Mouse (Mus musculus): ENCODE results near the gene Hhat. TPM values are rescaled to one million over a fixed set of nuclear protein-coding genes. Genes with fewer than 3 reads are reported as not detected.

The Hhat gene
- total RNA-seq, 2 experiments from 2014 or later = 6.8 to 7.3 TPM

DNA sequence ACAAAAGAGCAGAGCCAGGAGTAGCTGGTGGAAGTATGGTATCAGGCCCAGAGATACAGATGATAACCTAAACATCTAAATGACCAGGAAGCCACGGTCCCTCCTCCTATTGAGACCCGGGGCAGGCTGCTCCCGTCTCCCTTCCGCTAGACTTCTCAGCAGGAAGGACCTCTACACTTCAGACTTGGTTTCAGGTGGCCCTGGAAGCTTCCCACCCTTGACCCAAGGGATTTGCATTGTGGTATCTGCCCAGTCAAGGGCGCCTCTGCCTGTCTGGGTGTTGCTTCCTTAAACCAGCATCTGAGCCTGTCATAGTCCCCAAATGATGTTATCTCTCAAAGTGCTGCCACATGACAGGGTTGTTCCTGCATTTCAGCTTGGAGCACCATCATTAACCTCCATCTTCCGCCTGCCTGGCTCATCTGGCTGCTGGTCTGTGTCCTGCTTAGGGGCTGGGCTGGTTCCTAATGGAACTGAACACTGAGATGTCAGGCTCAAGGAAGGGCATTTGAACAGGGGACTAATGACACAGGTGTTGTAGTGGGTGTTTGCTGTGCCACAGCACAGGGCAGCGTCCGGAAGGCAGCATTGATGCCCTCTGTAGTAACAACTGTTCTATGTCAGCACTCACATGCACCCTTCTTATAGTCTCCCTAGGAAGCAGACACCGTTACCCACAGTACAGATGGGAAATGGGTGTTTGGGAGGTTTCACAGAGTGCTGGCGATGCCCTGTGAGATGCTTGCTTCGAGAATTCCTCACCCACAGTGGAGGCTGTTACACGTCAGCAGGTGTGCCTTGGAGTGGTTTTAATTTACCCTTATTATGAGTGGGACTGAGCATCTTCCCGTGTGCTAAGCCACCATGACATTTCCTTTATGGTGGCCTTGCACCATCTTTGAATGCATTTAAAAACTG lies 280.9 kb downstream of the Hhat start:
- DNase-seq = no peak

DNA sequence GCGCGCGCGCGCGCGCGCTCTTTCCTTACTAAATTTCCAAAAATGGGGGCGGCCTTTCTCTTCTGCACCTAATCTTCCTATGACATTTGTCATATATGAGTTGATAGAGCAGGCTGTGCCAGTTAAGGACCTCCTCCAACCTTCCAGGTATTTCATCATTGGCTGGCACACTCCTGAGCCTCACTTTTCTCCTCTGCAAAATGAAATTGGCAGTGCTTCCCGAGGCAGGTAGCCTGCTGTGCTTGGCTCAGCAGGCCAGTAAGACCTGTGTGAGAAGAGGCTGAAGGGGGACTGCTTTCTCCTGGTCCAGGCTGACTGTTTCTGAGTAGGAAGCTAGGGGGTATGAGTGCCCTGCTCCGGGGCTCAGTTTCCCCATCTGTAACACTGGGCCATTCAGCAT lies 283.5 kb downstream of the Hhat start:
- no peak for DNase-seq

DNA sequence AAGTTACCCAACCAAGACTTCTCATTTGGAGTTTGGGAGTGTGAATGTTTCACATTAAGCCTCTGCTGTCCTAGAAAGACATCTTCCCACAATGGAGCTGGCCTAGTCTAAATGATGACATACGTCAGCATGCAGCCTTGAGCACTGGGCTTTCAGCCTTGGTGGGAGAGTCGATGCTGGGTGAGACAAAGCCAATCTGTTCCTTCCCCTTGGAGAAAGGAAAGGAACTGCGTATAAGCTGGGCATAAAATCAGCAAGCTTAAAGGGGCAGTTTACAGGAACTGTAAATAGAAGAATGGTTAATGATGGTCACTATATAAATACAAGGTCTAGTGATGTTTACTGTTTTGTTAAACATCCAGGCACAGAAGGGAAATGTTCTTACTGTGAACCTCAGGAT lies 286.0 kb downstream of the Hhat start:
- DNase-seq = no peak

DNA sequence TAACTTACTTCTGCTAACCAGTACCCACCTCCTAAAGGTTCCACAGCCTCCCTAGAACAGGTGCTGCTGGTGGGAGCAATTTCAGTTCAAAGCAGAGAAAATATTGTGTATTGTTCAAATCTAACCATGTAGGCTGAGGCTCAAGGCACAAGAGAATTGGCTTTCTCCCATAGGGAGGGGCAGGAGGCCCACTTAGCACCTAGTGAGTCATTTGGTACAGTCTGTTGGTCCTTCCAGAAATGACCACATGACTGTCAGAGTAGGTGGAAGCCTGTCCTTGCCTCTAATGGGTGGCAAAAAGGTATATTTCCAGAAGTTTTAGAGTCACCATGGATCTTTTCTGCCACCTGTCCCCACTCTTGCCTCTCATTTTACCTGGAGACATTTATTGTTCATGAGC lies 289.6 kb downstream of the Hhat start:
- no peak for DNase-seq

DNA sequence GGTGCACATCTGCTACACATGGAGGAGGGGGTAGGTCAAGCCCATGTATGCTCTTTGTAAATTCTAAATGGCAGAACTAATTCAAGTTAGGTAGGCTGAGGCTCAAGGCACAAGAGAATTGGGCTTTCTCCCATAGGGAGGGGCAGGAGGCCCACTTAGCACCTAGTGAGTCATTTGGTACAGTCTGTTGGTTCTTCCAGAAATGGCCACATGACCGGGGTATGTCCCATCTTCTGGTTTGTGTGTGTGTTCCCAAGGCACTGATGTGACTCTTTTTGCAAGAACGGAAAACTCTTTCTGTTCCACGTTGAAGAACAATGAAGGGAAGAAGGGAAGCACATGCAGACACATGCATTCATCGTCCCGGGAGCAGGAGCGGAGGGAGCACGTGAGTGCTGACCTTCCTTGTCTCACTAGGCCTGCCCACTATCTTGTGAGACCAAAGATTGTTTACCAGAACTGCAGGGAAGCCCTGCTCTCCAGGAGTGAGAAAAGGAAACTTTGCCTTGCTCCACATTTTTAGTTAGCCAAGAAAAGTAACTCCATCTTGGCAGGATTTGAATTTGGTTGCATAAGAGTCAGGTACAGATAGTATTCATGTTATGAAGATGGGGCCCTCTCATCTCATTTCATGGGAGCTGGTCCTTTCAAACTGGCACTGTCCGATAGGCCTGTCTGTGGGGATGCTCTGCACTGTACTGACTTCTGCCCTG lies 290.8 kb downstream of the Hhat start:
- DNase-seq = no peak

DNA sequence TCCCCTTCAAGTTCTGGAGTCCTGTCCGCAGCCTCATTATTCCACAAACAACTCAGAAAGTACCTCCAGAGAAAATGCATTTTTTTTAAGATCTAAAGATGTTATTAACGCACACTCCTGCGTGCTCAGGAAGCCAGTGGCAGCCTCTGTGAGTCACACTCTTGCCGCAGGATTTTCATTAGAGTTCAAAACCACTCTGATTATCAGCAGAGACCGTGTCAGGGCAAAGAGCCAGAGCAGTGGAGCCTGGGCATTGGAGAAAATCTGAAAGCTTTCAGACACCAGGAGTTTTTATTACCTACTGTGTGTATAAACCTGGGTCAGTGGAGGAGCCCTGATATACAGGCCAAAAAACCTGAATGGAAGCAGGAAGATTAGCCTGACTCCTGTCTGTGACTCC lies 292.8 kb downstream of the Hhat start:
- DNase-seq = no peak

DNA sequence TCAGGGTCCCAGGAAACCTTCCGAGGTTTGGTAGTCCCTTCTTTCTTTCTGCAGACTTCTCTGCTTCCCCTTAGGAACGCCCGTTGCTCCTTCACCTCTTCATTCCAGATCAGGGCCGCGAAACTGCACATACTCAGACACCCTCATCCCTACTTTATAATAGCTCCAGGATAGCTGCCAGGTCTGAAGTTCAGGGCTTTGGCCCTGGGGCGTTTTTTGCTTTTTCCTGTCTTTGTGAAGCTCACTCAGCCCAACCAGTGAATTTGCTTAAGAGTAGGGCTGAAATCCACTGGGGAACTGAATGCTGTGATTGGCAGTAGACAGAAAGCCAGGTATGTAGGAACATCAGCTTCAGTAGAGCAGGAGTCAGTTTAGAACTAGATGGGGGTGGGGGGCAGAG lies 293.5 kb downstream of the Hhat start:
- DNase-seq = no peak

DNA sequence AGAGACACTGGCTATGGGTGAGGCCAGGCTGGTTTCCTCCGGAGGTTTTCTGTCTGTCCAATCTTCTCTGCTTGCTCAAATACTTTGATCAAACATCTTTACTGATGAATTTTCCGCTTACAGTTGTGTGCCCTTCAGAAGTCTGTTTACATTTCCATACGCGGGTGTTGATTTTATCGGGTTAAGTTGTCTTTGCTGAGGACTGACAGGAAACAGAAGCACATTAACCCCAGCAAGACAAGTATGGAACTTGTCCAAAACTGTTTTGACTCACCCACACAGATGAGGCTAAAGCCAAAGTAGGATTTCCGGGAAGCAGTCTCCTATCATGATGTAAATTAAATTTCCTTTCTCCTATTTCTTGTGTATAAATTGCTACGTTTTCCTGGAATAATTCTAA lies 294.3 kb downstream of the Hhat start:
- no peak for DNase-seq

DNA sequence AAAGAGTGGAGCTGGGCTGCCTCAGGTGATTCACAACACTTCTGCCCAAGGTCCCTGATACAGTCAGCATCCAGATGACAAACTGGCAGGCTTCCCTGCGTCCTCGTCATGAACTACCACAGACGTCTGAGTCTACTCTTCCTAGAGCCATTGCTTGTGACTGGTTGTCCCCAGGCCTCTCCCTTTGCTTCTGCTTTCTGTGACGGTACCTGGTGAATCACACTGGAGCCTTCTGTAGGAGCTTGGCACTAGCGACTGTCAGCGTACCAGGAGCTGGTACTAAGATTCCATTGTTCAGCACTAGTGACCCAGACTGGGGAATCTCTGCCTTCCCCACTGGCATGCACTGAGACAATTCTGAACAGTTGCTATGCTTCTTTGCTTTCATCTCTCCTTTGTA lies 297.9 kb downstream of the Hhat start:
- DNase-seq = no peak

DNA sequence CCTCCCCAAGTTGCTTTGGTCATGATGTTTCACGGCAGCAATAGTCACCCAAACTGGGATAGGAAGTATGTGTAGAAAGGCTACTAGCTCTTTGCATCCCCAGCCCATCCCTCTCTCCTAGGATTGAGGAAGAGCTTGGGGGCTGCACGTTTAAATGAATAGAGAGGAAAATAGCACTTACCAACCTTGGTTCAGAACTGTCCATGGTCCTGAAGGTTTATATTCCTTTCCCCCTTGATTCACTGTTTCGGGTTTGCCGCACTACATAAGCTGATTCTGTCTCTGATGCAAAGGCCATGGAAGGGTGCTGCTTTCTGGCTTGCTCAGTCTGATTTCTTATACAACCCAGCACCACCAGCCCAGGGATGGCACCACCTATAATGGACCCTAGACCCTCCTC lies 298.7 kb downstream of the Hhat start:
- no peak for DNase-seq

DNA sequence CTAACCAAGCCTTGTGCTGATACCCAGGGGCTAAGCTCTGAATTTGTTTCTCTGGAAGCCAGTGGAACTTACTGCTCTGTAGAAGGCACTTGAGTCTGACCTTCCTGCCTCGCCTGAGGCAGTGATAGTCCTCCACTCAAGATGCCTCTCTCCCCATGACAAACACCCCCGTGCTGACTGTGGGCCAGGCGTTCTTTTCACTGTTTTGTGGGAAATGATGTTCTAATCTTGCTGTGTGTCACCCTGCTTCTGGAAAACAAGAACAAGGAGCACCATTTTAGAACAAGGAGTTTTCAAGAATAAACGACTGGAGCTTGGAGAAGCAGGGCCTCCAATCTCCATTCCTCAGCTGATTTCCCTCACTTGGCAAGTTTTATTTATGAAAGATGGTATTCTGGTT lies 307.3 kb downstream of the Hhat start:
- no peak for DNase-seq

DNA sequence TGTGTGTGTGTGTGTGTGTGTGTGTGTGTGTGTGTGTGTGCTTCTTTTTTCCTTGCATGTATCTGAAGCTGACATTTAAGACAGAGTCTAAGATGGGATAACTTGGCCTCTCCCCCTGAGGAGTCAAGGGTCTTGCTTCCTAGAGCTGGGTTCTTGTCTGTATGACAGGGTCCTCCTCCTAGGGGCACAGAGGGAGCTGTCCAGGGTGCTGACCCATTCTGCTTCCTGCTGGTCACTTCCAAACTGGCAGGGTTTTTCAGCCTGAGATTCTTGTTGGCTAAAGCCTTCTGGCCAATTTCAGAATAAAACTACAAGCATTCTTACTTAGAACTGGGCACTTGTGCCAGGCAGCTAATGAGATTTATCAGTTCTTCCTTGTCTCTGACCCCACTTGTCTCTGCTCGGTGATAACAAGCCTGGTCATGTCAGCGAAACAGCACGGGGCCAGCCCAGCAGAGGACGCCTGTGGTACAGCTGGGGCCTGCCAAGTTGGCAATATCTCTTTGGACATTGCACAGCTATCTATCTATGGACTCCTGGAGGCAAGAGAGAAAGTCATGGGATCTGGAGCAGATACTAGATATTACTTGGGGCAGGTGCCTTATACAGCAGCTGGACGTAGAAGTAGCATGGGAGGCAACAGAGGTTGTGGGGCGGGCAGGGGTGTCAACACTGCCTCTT lies 313.4 kb downstream of the Hhat start:
- DNase-seq = peak; percentile 68

DNA sequence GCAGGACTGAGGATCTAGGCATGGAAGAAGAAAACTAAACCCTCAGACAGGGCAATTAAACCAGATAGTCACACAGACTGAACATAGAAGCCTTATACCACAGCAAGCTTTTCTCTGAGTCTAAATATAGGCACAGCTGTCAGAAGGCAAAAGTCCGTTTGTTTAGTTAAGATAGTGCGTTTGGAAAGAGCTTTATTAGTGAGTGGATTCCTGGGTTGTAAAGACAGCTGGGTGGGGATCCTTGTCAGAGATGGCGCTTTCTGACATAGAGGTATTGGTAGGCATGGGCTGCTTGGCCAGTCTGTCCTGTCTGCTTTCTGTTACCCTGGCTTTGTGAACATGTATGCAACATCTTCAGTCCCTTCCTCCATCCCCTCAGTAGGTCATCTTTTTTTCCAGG lies 314.0 kb downstream of the Hhat start:
- no peak for DNase-seq

DNA sequence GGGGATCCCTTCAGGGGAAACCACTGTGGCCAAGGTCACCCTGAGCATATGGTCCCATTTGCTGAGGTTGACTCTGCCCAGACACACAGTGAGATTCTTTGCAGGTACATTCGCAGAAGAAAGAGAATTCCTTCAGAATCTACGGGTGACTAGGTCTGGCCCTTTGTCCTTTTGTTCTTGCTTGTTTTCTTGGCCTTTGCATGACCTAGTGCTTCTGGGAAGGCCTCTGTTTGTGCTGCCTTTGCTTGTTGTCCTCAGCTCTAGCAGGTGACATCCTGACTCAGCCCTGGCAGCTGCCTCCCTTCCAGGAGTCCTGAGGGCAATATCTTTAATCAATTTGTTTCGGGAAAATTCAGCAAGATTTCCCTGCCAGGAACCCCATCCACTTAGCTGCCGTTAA lies 316.0 kb downstream of the Hhat start:
- no peak for DNase-seq

DNA sequence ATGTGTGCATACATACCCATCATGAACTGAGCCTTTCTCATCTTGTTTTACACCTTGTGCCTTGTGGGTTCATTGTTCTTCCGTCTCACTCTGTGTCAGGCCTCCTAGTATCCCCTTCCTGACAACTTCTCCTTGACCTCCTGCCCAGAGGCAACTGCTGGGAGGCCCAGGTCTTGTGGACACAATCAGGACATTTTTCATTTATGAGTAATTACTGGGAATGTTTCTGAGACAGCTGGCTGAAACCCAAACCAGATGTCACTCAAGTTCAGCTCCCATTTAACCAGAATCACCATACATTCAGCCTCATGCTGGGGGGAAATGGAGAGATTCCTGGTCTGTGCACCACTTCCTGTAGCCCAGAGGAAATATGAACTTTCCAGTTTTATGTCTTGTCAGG lies 316.5 kb downstream of the Hhat start:
- DNase-seq = no peak

DNA sequence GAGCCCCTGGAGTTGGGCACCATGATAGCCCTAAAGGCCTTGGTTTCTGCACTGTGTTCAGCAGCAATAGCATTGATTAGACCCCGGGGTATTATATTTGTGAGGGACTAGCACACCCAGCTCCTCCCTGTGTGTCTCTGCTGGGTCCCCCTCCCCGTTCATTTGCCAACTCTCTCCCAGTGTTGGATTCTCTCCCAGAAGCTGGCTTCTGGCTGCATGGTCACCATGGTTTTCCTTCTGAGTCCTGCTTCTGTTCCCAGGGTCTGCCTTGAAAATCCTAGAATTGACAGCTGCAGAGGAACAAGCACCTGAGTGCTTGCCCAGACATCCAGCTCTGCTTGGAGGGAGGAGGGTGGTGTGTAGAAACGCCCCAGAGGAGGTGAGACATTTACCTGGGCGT lies 319.3 kb downstream of the Hhat start:
- DNase-seq = no peak

DNA sequence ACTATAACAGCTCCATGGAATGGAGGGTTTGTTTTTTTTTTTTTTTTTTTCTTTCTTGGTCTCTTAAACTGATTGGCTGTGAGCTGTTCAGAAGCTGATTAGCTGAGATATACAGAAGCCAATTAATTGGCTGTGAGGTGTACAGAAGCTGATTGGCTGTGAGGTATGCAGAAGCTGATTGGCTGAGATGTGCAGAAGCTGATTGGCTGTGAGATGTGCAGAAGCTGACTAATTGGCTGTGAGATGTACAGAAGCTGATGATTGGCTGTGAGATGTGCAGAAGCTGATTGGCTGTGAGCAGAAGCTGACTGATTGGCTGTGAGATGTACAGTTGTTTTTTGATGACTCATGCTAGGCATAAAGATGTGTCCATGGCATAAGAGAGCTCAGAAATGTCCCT lies 320.6 kb downstream of the Hhat start:
- no peak for DNase-seq

DNA sequence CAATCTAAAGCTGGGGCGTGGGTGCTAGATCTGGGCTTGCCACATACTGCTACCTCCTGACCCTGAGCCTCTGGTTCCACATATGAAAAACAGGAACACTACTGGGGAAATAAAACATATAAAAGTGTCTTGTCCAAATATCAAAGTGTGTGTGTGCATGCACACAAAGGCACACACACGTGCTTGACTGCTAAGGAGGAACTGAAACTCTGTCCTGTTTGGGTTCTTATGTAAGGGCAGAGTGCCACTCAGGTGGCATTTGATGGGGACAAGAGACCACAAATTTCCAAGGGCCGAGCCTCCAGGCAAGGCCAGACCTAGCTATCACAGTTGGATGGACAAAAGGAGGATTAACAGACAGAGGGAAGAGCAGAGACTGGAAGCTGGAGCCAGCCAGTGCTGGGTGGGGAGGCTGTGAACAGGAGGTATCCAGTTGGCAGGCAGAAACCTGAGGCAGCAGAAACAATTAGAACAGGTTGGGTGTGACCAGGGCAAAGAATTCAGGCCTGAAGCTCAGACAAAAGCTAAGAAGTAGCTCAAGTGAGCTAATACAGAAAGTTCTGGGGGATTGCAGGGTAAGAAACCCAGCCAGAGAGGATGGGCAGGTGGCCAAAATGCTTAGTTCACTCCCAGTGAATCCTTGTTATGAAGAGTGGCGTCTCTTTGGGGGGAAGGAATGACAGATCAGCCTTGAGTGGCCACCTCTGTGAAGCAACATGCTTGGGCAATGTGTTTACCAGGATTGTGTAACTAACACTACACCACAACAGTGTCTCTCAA lies 321.3 kb downstream of the Hhat start:
- DNase-seq = peak; percentile 21

DNA sequence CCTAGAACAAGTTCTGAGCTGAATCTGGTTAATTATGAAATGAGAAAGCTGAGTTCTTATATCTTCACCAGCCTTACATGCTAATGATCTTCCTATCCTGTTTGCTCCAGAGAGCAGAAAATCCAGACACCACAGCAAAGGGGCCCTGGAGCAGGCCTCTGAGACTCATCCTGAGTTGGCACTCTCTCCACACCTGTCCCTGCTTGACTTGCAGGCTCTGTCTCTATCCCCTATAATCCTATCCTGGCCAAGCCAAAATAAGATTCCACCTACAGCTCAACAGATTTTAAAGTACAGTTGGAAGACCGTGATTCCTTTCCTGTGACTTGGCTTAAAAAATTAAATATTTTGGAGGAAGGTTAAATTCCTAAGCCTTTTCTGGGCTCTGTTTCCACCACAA lies 322.5 kb downstream of the Hhat start:
- no peak for DNase-seq

DNA sequence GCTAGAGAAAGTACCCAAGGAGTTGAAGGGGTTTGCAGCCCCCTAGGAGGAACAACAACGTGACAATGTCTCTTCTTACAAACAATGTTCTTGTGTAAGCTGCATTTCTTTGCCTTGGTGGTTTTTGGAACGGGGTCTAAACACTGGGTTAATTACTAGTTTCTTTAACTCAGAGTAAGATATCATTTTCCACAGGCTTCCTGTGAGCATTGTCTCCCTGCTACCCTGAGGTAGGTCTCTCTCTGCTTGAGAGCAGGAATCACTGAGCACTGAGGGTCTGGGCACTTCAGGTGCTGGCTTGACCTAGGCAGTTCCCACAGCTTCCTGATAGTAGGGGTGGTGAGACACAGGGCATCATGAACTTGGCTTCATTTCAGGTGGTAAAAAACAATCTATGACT lies 323.4 kb downstream of the Hhat start:
- no peak for DNase-seq
